Mouse (Mus musculus) lung, postnatal 14 days (tissue): ENCODE data around the gene Ccdc47.

Experiments used
- DNase-seq: peaks from one replicate; pipeline ENCODE4 v3.0.0; 2021

The Ccdc47 gene

GRCm38 (mm10) chr11:106159921-106160840 lies 56.0 kb downstream of the Ccdc47 start:
- peak; percentile 79 for DNase-seq

- peak; percentile 75 for DNase-seq
Observed at GRCm38 (mm10) chr11:106159216-106159920, 56.8 kb downstream of the Ccdc47 start.

- peak; percentile 26 for DNase-seq
Observed at GRCm38 (mm10) chr11:106158930-106159215, 57.3 kb downstream of the Ccdc47 start.

GRCm38 (mm10) chr11:106158081-106158929 lies 57.8 kb downstream of the Ccdc47 start:
- DNase-seq: peak; percentile 48

- no peak for DNase-seq
Observed at GRCm38 (mm10) chr11:106157154-106157553, 59.0 kb downstream of the Ccdc47 start.

GRCm38 (mm10) chr11:106156257-106156656 lies 59.9 kb downstream of the Ccdc47 start:
- DNase-seq: no peak

GRCm38 (mm10) chr11:106155761-106156160 lies 60.4 kb downstream of the Ccdc47 start:
- no peak for DNase-seq

- no peak for DNase-seq
Observed at GRCm38 (mm10) chr11:106154770-106155169, 61.4 kb downstream of the Ccdc47 start.

GRCm38 (mm10) chr11:106154091-106154490 lies 62.1 kb downstream of the Ccdc47 start:
- DNase-seq: no peak

GRCm38 (mm10) chr11:106152132-106152531 lies 64.0 kb downstream of the Ccdc47 start:
- no peak for DNase-seq

GRCm38 (mm10) chr11:106151219-106151618 lies 64.9 kb downstream of the Ccdc47 start:
- no peak for DNase-seq
